Mouse (Mus musculus): ENCODE data around the gene Gm28044. TPM values are rescaled to one million over a fixed set of nuclear protein-coding genes. Genes with fewer than 3 reads are reported as not detected.
A peak's percentile ranks its signal among the peaks of the same experiment; 100 is the strongest.
"Not testable (repeated sequence)": the region's sequence is repeated elsewhere in the genome, so short reads cannot be mapped to it uniquely, and the experiment has no call there.

Gene Gm28044
- total RNA-seq (2015; ENCODE audit: low replicate concordance) (not detected in 2 replicates), total RNA-seq (2017; ENCODE audit: low replicate concordance) (not detected in 2 replicates)

GRCm38 (mm10) chr13:67360131-67360744 lies at the start of gene Gm28044, which contains the start of gene Zfp953:
Gene Gm28044 (minus strand): TSS chr13:67360536.
Gene Zfp953 (minus strand): TSS chr13:67360605.
- peak; percentile 97 for ATAC-seq (replicated peaks; ENCODE audit: low FRiP score, poor library complexity, severe bottlenecking)

GRCm38 (mm10) chr13:67399183-67399903 lies 39.0 kb upstream of the Gm28044 start, which contains the start of gene Zfp429:
Gene Zfp429 (minus strand): TSS chr13:67399819.
- 0 out of 2 replicates have a peak, but pooled peaks have one; percentile 49 for ATAC-seq (replicated peaks; ENCODE audit: low FRiP score, poor library complexity, severe bottlenecking)

- ATAC-seq (replicated peaks; ENCODE audit: low FRiP score, poor library complexity, severe bottlenecking), result not testable (repeated sequence)
These were observed 15.9 kb upstream of the Gm28044 start for GRCm38 (mm10) chr13:67376255-67376654.

GRCm38 (mm10) chr13:67375050-67375911 lies 14.9 kb upstream of the Gm28044 start, which contains the start of the genes Gm28041 and Zfp456:
Gene Gm28041 (minus strand): TSS chr13:67375733.
Gene Zfp456 (minus strand): TSS chr13:67375810.
- peak; percentile 73 for ATAC-seq (replicated peaks; ENCODE audit: low FRiP score, poor library complexity, severe bottlenecking)

GRCm38 (mm10) chr13:67351854-67352253 lies 8.5 kb downstream of the Gm28044 start:
- ATAC-seq (replicated peaks; ENCODE audit: low FRiP score, poor library complexity, severe bottlenecking), result no peak

GRCm38 (mm10) chr13:67343422-67343821 lies 16.9 kb downstream of the Gm28044 start:
- no peak for ATAC-seq (replicated peaks; ENCODE audit: low FRiP score, poor library complexity, severe bottlenecking)

- no peak for ATAC-seq (replicated peaks; ENCODE audit: low FRiP score, poor library complexity, severe bottlenecking)
These were observed 27.5 kb downstream of the Gm28044 start for GRCm38 (mm10) chr13:67332877-67333276.

- ATAC-seq (replicated peaks; ENCODE audit: low FRiP score, poor library complexity, severe bottlenecking), result peak; percentile 98
These were observed 28.2 kb downstream of the Gm28044 start, which contains the start of gene Zfp595 for GRCm38 (mm10) chr13:67332019-67332724. Gene Zfp595 (minus strand): TSS chr13:67332570.

GRCm38 (mm10) chr13:67306718-67307117 lies 53.6 kb downstream of the Gm28044 start:
- ATAC-seq (replicated peaks; ENCODE audit: low FRiP score, poor library complexity, severe bottlenecking), result 0 out of 2 replicates have a peak, but pooled peaks have one; percentile 34

GRCm38 (mm10) chr13:67305822-67306672 lies 54.3 kb downstream of the Gm28044 start, which contains the start of gene Zfp457:
Gene Zfp457 (minus strand): TSS chr13:67306485.
- ATAC-seq (replicated peaks; ENCODE audit: low FRiP score, poor library complexity, severe bottlenecking), result peak; percentile 97

GRCm38 (mm10) chr13:67278314-67278713 lies 82.0 kb downstream of the Gm28044 start, which contains the start of gene Zfp458:
Gene Zfp458 (minus strand): TSS chr13:67278466.
- no peak for ATAC-seq (replicated peaks; ENCODE audit: low FRiP score, poor library complexity, severe bottlenecking)

- ATAC-seq (replicated peaks; ENCODE audit: low FRiP score, poor library complexity, severe bottlenecking), result not testable (repeated sequence)
These were observed 90.8 kb downstream of the Gm28044 start for GRCm38 (mm10) chr13:67269383-67270065.

- ATAC-seq (replicated peaks; ENCODE audit: low FRiP score, poor library complexity, severe bottlenecking), result peak; percentile 94
These were observed 91.6 kb downstream of the Gm28044 start for GRCm38 (mm10) chr13:67268568-67269369.
